Mouse (Mus musculus) urinary bladder, postnatal 25 days (tissue): ENCODE results near the gene Col23a1.
A peak's percentile ranks its signal among the peaks of the same experiment; 100 is the strongest.

Source experiments
- DNase-seq: peaks from one replicate; pipeline ENCODE4 v3.0.0; 2022; ENCODE audit warnings: low spot score

The Col23a1 gene

GRCm38 (mm10) chr11:51542424-51542823, 252.7 kb downstream of the Col23a1 start:
- DNase-seq: no peak

GRCm38 (mm10) chr11:51543487-51544050, 253.8 kb downstream of the Col23a1 start:
- no peak for DNase-seq

- DNase-seq: no peak
These were observed 254.7 kb downstream of the Col23a1 start for GRCm38 (mm10) chr11:51544413-51544812.

- DNase-seq: no peak
These were observed 256.1 kb downstream of the Col23a1 start for GRCm38 (mm10) chr11:51545811-51546210.

GRCm38 (mm10) chr11:51551253-51551652, 261.5 kb downstream of the Col23a1 start:
- DNase-seq: no peak

GRCm38 (mm10) chr11:51552091-51552490, 262.4 kb downstream of the Col23a1 start:
- DNase-seq: no peak

- no peak for DNase-seq
These were observed 264.9 kb downstream of the Col23a1 start for GRCm38 (mm10) chr11:51554590-51554989.

GRCm38 (mm10) chr11:51555066-51555465, 265.3 kb downstream of the Col23a1 start:
- no peak for DNase-seq

- no peak for DNase-seq
These were observed 273.6 kb downstream of the Col23a1 start for GRCm38 (mm10) chr11:51563276-51563675.

- no peak for DNase-seq
These were observed 275.3 kb downstream of the Col23a1 start for GRCm38 (mm10) chr11:51565062-51565461.

GRCm38 (mm10) chr11:51565951-51566350, 276.2 kb downstream of the Col23a1 start:
- DNase-seq: no peak

GRCm38 (mm10) chr11:51568801-51569200, 279.1 kb downstream of the Col23a1 start:
- DNase-seq: no peak

- no peak for DNase-seq
These were observed 286.7 kb downstream of the Col23a1 start for GRCm38 (mm10) chr11:51576454-51576853.

GRCm38 (mm10) chr11:51577587-51577986, 287.9 kb downstream of the Col23a1 start:
- DNase-seq: no peak

GRCm38 (mm10) chr11:51579024-51579423, 289.3 kb downstream of the Col23a1 start:
- DNase-seq: no peak

GRCm38 (mm10) chr11:51582713-51583112, 293.0 kb downstream of the Col23a1 start:
- peak; percentile 62 for DNase-seq

GRCm38 (mm10) chr11:51584057-51584430, 294.3 kb downstream of the Col23a1 start:
- peak; percentile 32 for DNase-seq

GRCm38 (mm10) chr11:51584431-51585248, 294.9 kb downstream of the Col23a1 start, which contains the start of gene Phykpl:
Phykpl (plus strand) TSS chr11:51584757.
- peak; percentile 97 for DNase-seq

GRCm38 (mm10) chr11:51585608-51586252, 296.0 kb downstream of the Col23a1 start:
- DNase-seq: no peak

- DNase-seq: no peak
These were observed 296.7 kb downstream of the Col23a1 start for GRCm38 (mm10) chr11:51586411-51586810.

- no peak for DNase-seq
These were observed 297.3 kb downstream of the Col23a1 start for GRCm38 (mm10) chr11:51587059-51587458.

GRCm38 (mm10) chr11:51588833-51589232, 299.1 kb downstream of the Col23a1 start:
- DNase-seq: no peak

GRCm38 (mm10) chr11:51590002-51590401, 300.3 kb downstream of the Col23a1 start:
- DNase-seq: no peak
